Mouse (Mus musculus): ENCODE data around the gene Btbd11. TPM values are rescaled to one million over a fixed set of nuclear protein-coding genes. Genes with fewer than 3 reads are reported as not detected.
A peak's percentile ranks its signal among the peaks of the same experiment; 100 is the strongest.

Gene Btbd11
- polyA plus RNA-seq, 1 experiment from 2014 or later, result 3.7 TPM

DNA sequence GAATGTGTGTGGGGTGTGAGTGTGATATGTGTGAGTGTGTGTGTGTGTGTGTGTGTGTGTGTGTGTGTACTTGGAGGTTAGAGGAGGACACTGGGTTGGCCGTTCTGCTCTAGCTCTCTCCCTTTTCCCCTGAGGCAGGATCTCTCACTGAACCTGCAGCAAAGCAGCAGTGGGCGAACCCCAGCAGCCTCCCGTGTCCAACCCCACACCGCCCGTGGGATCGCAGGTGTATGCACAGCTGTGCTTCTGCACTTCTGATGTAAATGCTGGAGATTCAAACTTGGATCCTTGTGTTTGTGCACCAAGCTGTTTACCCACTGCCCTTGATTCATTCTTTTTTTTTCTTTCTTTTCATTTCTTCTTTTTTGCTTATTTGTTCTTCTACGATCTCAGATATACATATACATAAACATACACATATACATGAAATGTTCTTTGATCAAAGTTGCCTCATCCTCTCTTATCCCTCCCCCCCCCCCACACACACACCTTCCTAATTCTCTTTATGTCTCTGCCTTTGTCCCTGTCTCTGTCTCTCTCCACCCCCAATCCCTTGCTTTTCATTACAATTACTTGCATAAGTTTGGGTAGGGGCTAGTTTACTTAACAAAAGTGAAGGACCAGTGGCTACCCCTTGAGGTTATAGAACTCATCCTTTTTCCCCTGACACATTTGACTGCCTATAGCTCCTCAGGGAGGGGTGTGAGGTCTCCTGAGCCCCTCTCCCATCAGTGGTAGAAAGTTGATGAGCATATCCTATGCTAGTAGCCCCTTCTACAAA is 120.8 kb downstream of the Btbd11 start:
- Histone ChIP-seq H3K27ac (ENCODE audit: low read depth) (no peak overlapping the region), H3K27me3 (ENCODE audit: insufficient read depth, low read length) (no peaks in the 10 kb centered on the region), H3K9ac (no peak overlapping the region), H3K4me2 (no peak overlapping the region), H3K4me1 (ENCODE audit: insufficient read depth) (no peaks in the 10 kb centered on the region; the same call in 1 of the 2 replicates), H3K9me3 (ENCODE audit: low read depth, low read length) (no peaks in the 10 kb centered on the region), H3K4me3 (ENCODE audit: low read depth, low read length) (no peak overlapping the region), H3K36me3 (ENCODE audit: insufficient read depth) (no peaks in the 10 kb centered on the region)
- DNase-seq, result no peak
- 73% methylated on average over 7 of the region's 7 CpGs for WGBS
- ATAC-seq (ENCODE audit: insufficient read depth), result no peak
- TF ChIP-seq CTCF (IDR thresholded peaks at IDR 0.05; ENCODE audit: low read depth), result no peak

DNA sequence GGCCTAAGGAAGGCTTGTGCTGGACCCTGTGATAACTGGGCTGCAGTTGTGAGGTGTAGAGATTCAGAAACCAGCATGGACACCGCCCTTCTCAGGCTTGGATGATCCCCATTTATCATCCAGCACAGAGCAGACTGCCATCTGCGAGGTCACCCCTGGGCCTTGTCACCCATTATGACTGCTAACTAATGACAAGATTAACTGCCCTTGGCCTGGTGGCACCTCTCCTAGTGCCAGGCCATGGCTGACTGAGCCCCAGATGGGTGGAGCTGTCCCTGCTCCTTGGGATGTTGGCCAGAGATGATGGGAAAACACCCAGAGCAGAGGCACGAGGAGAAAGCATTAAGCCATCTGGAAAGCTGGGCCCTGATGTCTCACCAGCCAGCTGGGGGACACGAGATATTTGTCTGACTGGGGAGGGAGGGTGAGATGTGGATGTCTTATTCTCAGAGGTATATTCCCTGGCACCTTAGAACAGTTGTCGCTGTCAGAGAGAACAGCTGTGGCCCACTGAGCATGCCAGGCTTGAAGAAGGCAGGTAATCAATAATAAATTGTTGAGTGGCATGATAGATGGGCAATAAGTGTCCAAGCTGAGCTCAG is 121.7 kb downstream of the Btbd11 start:
- no peak for ATAC-seq (ENCODE audit: insufficient read depth)
- no peak for TF ChIP-seq CTCF (IDR thresholded peaks at IDR 0.05; ENCODE audit: low read depth)
- Histone ChIP-seq H3K36me3 (ENCODE audit: insufficient read depth) (no peaks in the 10 kb centered on the region), H3K9ac (no peak overlapping the region), H3K27ac (ENCODE audit: low read depth) (no peak overlapping the region), H3K4me1 (ENCODE audit: insufficient read depth) (no peaks in the 10 kb centered on the region), H3K9me3 (ENCODE audit: low read depth, low read length) (no peaks in the 10 kb centered on the region), H3K27me3 (ENCODE audit: insufficient read depth, low read length) (no peaks in the 10 kb centered on the region), H3K4me3 (ENCODE audit: low read depth, low read length) (no peak overlapping the region), H3K4me2 (no peak overlapping the region)
- 50% methylated on average over 5 of the region's 5 CpGs for WGBS
- DNase-seq, result no peak

DNA sequence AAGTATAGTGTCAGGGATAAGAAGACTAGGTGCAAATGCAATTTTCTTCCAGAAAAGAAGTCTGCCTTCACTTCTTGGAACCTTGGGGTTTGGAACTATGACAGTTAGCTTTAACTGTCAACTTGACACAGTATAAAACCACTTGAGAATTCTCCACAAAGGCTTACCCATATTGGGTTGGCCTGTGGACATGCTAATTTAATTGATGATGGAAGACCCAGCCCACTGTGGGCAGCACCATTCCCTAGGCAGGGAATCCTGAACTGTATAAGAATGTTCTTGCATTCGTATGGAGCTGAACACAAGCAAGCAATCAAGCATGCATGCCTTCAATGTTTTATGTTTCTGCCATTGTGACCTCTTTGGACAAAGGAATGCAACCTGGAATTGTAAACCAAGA is 122.4 kb downstream of the Btbd11 start:
- Histone ChIP-seq H3K4me3 (ENCODE audit: low read depth, low read length) (no peak overlapping the region), H3K27ac (ENCODE audit: low read depth) (no peak overlapping the region), H3K36me3 (ENCODE audit: insufficient read depth) (no peaks in the 10 kb centered on the region), H3K9me3 (ENCODE audit: low read depth, low read length) (no peaks in the 10 kb centered on the region), H3K9ac (no peak overlapping the region), H3K4me1 (ENCODE audit: insufficient read depth) (no peaks in the 10 kb centered on the region), H3K27me3 (ENCODE audit: insufficient read depth, low read length) (no peaks in the 10 kb centered on the region), H3K4me2 (no peak overlapping the region)
- WGBS, result 80% methylated on average over 1 of the region's 1 CpGs
- no peak for DNase-seq
- TF ChIP-seq CTCF (IDR thresholded peaks at IDR 0.05; ENCODE audit: low read depth), result no peak
- no peak for ATAC-seq (ENCODE audit: insufficient read depth)

DNA sequence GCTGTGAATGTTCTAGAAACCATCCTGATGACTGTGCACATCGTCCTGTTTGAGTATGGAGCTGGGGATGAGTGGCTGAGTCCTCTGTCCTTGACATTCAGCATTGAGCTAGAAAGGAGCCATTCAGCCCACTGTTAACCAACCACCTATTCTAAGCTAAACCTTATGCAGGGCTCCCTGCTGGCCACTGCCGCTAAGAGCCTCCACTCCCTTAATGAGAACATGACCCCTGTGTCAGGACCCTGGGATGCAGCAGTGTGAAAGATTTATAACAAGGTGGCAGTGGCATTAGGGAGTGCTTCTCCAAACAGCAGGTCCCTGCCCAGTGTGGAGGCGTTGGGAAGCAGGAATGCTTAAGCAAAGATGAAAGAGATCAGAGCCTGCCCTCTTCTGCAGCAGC is 123.7 kb downstream of the Btbd11 start:
- Histone ChIP-seq H3K36me3 (ENCODE audit: insufficient read depth) (no peaks in the 10 kb centered on the region), H3K9me3 (ENCODE audit: low read depth, low read length) (no peaks in the 10 kb centered on the region), H3K9ac (no peak overlapping the region), H3K27ac (ENCODE audit: low read depth) (no peak overlapping the region), H3K4me3 (ENCODE audit: low read depth, low read length) (no peak overlapping the region), H3K4me2 (no peak overlapping the region), H3K27me3 (ENCODE audit: insufficient read depth, low read length) (no peaks in the 10 kb centered on the region), H3K4me1 (ENCODE audit: insufficient read depth) (no peaks in the 10 kb centered on the region)
- DNase-seq, result no peak
- 8% methylated on average over 3 of the region's 3 CpGs for WGBS
- no peak for TF ChIP-seq CTCF (IDR thresholded peaks at IDR 0.05; ENCODE audit: low read depth)
- no peak for ATAC-seq (ENCODE audit: insufficient read depth)

DNA sequence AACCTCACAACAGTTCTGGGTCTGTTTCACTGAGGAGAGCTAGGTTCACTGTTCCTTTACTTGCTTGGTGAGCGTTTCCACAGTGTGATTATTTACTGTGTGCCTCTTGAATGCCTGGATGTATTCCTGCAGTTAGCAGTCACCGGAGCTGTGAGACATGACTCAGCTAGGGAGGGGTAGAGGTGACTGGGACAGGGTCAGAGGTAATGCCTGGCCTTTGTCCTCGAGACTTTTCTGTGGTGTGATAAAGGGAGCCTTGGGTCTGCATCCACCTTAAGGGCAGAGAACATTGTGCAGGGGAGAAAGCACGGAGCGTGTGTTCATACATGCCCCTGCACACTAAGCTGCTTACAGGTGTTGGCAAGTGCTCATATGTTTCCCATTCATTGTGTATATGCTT is 126.2 kb downstream of the Btbd11 start:
- no peak for ATAC-seq (ENCODE audit: insufficient read depth)

DNA sequence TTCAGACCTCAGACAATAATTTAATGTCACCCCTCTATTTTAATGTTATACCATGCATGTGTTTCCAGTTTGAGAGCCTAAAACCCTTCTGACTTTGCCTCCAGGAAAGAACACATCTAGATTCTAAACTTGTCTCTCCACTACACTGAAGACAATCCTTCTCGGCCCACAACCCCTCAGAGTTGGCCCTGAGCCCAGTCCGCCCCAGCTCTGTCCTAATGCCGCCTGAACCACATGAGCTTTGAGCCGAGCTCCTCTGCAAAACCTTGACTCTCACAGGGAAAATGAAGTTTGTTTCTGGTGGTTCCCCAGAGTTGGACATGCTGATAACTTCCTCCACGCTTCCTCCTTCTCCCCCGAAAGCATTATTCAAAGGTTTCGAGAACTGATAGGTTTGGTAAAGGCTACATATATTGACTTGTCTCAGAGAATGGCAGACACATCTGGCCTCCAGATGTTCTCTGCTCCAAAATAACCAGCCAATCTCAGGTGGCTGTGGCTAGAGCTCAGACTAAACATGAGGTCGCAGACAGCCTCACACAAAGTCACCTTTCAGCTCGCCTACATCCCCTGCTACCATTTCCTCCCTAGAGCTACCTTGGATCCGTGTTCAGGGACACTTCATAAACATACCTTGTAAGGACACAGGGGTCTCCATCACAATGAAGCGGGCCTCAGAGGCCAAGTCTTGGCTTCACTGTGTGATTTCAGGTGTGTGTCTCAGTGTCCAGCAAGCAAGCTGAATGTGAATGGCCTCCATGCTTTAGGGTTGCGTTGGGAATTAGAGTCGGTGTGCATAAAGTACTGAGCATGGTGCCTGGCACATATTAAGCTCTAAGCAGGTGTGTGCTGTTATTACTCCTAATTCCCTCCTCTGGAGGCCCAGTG is 130.9 kb downstream of the Btbd11 start:
- DNase-seq (peak; percentile 63), ATAC-seq (ENCODE audit: insufficient read depth) (no peak)
- Histone ChIP-seq H3K4me3 (ENCODE audit: low read depth, low read length) (no peak overlapping the region), H3K36me3 (ENCODE audit: insufficient read depth) (no peaks in the 10 kb centered on the region), H3K9me3 (ENCODE audit: low read depth, low read length) (no peaks in the 10 kb centered on the region), H3K4me1 (ENCODE audit: insufficient read depth) (no peaks in the 10 kb centered on the region; the same call in 1 of the 2 replicates), H3K4me2 (no peak overlapping the region), H3K9ac (no peak overlapping the region), H3K27ac (ENCODE audit: low read depth) (no peak overlapping the region), H3K27me3 (ENCODE audit: insufficient read depth, low read length) (no peaks in the 10 kb centered on the region)
- WGBS, result 51% methylated on average over 13 of the region's 13 CpGs
- no peak for TF ChIP-seq CTCF (IDR thresholded peaks at IDR 0.05; ENCODE audit: low read depth)

More for the DNA sequence above, 126.2 kb downstream of the Btbd11 start:
- no peaks in the 10 kb centered on the region for H3K27me3 ChIP-seq (ENCODE audit: insufficient read depth, low read length)
- no peak overlapping the region for H3K4me3 ChIP-seq (ENCODE audit: low read depth, low read length)
- H3K4me2 ChIP-seq, result no peak overlapping the region
- H3K36me3 ChIP-seq (ENCODE audit: insufficient read depth), result no peaks in the 10 kb centered on the region
- no peak overlapping the region for H3K27ac ChIP-seq (ENCODE audit: low read depth)
- no peak overlapping the region for H3K9ac ChIP-seq
- no peak for TF ChIP-seq CTCF (IDR thresholded peaks at IDR 0.05; ENCODE audit: low read depth)
- no peak for DNase-seq
- H3K9me3 ChIP-seq (ENCODE audit: low read depth, low read length), result no peaks in the 10 kb centered on the region
- WGBS, result 68% methylated on average over 5 of the region's 5 CpGs
- no peaks in the 10 kb centered on the region; the same call in 1 of the 2 replicates for H3K4me1 ChIP-seq (ENCODE audit: insufficient read depth)

DNA sequence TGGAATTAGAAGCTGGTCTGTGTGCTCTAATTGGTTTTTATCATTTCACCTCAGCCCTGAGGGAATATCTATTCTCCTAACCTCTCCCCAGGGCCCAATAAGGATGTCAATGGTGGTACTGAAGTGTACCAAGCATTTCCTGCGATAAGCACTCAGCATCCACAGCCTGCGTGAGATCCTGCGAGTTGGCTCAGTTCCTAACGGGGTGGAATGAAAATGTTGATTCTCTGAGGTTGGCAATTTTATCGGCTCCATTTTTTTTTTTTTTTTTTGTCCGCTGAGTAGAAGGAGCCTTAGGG is 131.4 kb downstream of the Btbd11 start:
- Histone ChIP-seq H3K9ac (no peak overlapping the region), H3K4me2 (no peak overlapping the region), H3K36me3 (ENCODE audit: insufficient read depth) (no peaks in the 10 kb centered on the region), H3K4me3 (ENCODE audit: low read depth, low read length) (no peak overlapping the region), H3K27me3 (ENCODE audit: insufficient read depth, low read length) (no peaks in the 10 kb centered on the region), H3K27ac (ENCODE audit: low read depth) (no peak overlapping the region), H3K4me1 (ENCODE audit: insufficient read depth) (no peaks in the 10 kb centered on the region; the same call in 1 of the 2 replicates), H3K9me3 (ENCODE audit: low read depth, low read length) (no peaks in the 10 kb centered on the region)
- WGBS, result 85% methylated on average over 6 of the region's 6 CpGs
- ATAC-seq (ENCODE audit: insufficient read depth) (no peak), DNase-seq (no peak)
- no peak for TF ChIP-seq CTCF (IDR thresholded peaks at IDR 0.05; ENCODE audit: low read depth)

Data from lung, embryonic 14.5 days (tissue).